Mouse (Mus musculus): ENCODE measurements around the gene Usp16. TPM values are rescaled to one million over a fixed set of nuclear protein-coding genes. Genes with fewer than 3 reads are reported as not detected.
"Not testable (repeated sequence)": the region's sequence is repeated elsewhere in the genome, so short reads cannot be mapped to it uniquely, and the experiment has no call there.

The Usp16 gene
- polyA plus RNA-seq, 1 experiment from 2014 or later, result 42.2 TPM

GRCm38 (mm10) chr16:87492191-87492792 lies 37.8 kb downstream of the Usp16 start:
- H3K27ac ChIP-seq; H3K4me3 ChIP-seq (replicated peaks); H3K9ac ChIP-seq; H3K27me3 ChIP-seq (replicated peaks); H3K4me1 ChIP-seq; ATAC-seq (ENCODE audit: insufficient read depth, low FRiP score, low read depth); H3K4me2 ChIP-seq; H3K9me3 ChIP-seq: not testable (repeated sequence)
- 96% methylated on average over 12 of the region's 12 CpGs for WGBS
- H3K36me3 ChIP-seq, result peaks cover 41% of the 10 kb centered on the region

DNA sequence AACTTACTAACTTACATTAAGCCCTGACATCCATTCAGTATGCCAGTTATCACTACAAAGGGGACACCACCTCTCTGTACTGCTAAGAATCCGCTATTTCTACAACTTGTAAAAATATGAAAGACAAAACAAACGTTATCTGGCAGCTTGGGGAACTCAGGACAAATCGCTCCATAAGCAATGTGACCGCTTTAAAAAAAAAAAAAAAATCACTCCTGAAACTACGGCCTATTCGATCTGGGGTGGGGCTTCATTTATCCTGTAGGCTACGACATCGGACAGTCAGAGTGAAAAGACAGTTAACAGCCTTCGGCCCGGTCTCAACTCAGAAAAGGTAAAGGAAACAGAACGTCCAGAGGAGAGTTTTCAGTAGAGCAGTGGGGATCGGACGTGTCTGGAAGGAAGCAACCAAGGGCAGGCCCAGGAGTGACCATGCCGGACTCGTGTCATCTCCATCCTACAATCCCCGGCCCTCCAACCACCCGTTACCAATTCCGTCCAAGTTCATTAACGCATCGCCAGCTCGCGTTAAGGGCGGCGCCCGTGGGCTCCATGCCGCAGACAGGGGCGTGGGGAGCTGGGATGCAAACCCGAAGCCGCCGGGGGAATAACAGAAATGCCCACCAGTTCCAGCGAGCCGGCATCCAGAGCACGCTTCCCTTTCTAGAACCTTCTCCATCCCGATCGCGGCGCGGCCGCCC lies 40.6 kb downstream of the Usp16 start:
- Histone ChIP-seq H3K36me3 (peaks cover 18% of the 10 kb centered on the region), H3K9me3 (no peaks in the 10 kb centered on the region), H3K4me2 (peak overlapping the region; percentile 70), H3K27me3 (replicated peaks) (no peaks in the 10 kb centered on the region), H3K27ac (peak overlapping the region; percentile 87), H3K4me3 (replicated peaks) (peak overlapping the region; percentile 91), H3K4me1 (peaks cover 10% of the 10 kb centered on the region), H3K9ac (peak overlapping the region; percentile 95)
- under 1% methylated on average over 39 of the region's 39 CpGs for whole genome bisulfite sequencing
- no peak for ATAC-seq (ENCODE audit: insufficient read depth, low FRiP score, low read depth)

DNA sequence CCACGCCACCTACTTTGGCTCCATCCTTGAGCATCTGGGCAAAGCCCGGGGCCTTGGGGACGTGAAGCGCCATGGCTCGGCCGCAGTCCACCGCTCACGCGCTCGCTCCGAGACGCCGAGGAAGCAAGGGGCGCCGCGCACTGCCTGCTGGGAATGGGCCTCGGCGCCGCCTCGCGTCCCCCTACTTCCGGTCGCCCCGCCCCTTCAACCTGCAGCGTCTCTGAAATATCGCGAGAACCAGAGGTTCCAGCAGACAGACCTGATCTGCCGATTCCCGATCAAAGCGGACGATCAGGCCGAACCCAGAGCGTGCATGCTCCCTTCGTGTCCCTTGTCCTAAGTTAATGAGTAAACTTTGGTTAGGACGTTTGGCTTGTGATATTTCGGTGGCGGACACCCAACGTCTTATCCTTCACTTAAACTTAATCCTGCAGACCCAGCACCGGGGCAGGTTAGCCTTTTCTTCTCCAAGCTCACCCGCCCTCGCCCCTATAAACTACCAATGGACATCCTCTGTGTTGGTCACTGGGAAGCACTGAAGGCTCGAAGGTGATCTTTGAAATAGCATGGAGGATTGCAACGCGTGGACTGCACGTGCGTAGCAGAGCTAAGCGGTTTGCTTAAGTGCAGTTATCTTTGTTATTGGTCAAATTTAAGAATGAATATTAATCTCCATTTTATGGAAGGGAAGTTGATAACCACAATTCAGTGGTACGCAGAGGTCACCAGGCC lies 41.4 kb downstream of the Usp16 start, which contains the start of gene Cct8:
Gene Cct8, minus strand, starts transcription at position 158 of the 732 bp plus-strand sequence.
- Histone ChIP-seq H3K9ac (peak within 1 kb of the TSS; percentile 95), H3K4me2 (peak within 1 kb of the TSS; percentile 70), H3K4me1 (peaks cover 10% of the 10 kb centered on the region), H3K4me3 (replicated peaks) (peak within 1 kb of the TSS; percentile 91), H3K27ac (peak within 1 kb of the TSS; percentile 87), H3K9me3 (no peaks in the 10 kb centered on the region), H3K27me3 (replicated peaks) (no peaks in the 10 kb centered on the region), H3K36me3 (peaks cover 11% of the 10 kb centered on the region)
- ATAC-seq (ENCODE audit: insufficient read depth, low FRiP score, low read depth), result peak; percentile 96
- WGBS, result under 1% methylated on average over 48 of the region's 48 CpGs

- Histone ChIP-seq H3K4me1 (peaks cover 10% of the 10 kb centered on the region), H3K36me3 (peaks cover 3% of the 10 kb centered on the region; the same call in 1 of the 2 replicates), H3K4me3 (replicated peaks) (peak overlapping the region; percentile 10), H3K27ac (no peak overlapping the region), H3K9me3 (no peaks in the 10 kb centered on the region), H3K4me2 (peak overlapping the region; percentile 68), H3K9ac (no peak overlapping the region), H3K27me3 (replicated peaks) (no peaks in the 10 kb centered on the region)
- WGBS, result 88% methylated on average over 2 of the region's 2 CpGs
- no peak for ATAC-seq (ENCODE audit: insufficient read depth, low FRiP score, low read depth)
These were observed 42.2 kb downstream of the Usp16 start for GRCm38 (mm10) chr16:87496728-87497127.

DNA sequence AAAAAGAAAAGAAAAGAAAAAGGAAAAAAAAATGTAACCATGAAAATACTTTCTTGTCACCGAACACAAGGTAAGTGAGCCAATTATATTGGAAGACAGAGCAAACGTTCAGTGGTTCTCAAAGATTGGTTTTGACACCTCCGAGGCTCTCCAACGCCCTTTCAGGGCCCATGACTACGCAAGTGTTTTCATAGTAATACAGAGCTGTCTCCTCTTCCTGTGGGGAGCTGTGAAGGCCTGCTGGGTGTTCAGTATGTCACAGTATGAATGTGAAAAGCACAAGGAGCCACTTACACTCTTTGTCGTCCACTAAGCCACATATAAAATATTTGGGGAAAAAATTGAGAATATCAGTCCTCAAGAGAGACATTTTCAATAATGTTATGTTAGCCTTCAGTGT lies 42.7 kb downstream of the Usp16 start:
- no peak overlapping the region for H3K9ac ChIP-seq
- H3K4me3 ChIP-seq (replicated peaks), result no peak overlapping the region
- no peak overlapping the region for H3K27ac ChIP-seq
- no peaks in the 10 kb centered on the region for H3K9me3 ChIP-seq
- no peak for ATAC-seq (ENCODE audit: insufficient read depth, low FRiP score, low read depth)
- H3K4me1 ChIP-seq, result peaks cover 10% of the 10 kb centered on the region
- 87% methylated on average over 6 of the region's 6 CpGs for WGBS
- H3K27me3 ChIP-seq (replicated peaks), result no peaks in the 10 kb centered on the region
- H3K4me2 ChIP-seq, result no peak overlapping the region
- H3K36me3 ChIP-seq, result no peaks in the 10 kb centered on the region

- H3K4me3 ChIP-seq (replicated peaks), result no peak overlapping the region
- H3K4me2 ChIP-seq, result no peak overlapping the region
- no peaks in the 10 kb centered on the region for H3K9me3 ChIP-seq
- H3K4me1 ChIP-seq, result peaks cover 3% of the 10 kb centered on the region
- H3K27me3 ChIP-seq (replicated peaks), result no peaks in the 10 kb centered on the region
- H3K27ac ChIP-seq, result no peak overlapping the region
- no peaks in the 10 kb centered on the region for H3K36me3 ChIP-seq
- 72% methylated on average over 6 of the region's 6 CpGs for WGBS
- no peak overlapping the region for H3K9ac ChIP-seq
- ATAC-seq (ENCODE audit: insufficient read depth, low FRiP score, low read depth), result no peak
These were observed 45.1 kb downstream of the Usp16 start for GRCm38 (mm10) chr16:87499556-87499955.

DNA sequence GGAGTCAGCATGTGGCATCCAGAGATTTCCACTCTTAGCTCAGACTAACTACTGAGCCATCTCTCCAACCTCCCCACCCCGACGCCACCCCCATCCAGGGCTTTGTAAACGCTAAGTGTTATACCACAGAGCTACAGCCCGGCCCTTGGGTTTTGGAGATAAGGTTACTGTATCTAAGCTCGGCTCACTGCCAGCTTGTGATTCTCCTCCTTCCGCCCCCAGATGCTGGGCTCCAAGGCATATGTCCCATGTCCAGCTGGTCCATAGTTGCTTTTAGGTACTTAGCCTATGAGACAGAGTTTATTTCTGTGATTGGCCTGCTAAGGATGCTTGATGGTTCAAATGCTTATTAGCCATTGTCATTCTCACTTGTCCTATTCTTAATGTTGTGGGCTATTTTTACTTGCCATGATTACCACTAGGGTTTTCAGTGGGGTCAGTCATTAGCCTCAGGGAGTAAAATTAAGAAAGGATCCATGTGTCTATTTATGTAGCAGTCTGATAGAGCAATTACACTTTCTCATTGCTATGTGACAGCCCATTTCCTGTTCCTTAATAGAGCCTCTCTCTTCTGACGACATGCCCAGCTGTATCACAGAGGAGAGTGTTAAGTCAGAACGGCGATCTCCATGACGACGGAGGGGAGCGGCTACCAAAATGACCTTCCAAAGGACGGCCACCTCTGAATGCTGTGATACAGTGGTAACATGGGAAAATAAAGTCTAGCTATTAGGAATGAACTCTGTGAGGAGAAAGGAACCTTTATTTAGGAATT lies 47.0 kb downstream of the Usp16 start:
- no peak overlapping the region for H3K9ac ChIP-seq
- no peaks in the 10 kb centered on the region; the same call in 1 of the 2 replicates for H3K4me1 ChIP-seq
- no peak overlapping the region for H3K27ac ChIP-seq
- ATAC-seq (ENCODE audit: insufficient read depth, low FRiP score, low read depth), result peak; percentile 51; the same call in 1 of the 2 replicates
- H3K4me2 ChIP-seq, result no peak overlapping the region
- no peak overlapping the region for H3K4me3 ChIP-seq (replicated peaks)
- no peaks in the 10 kb centered on the region for H3K9me3 ChIP-seq
- no peaks in the 10 kb centered on the region for H3K36me3 ChIP-seq
- WGBS, result 36% methylated on average over 13 of the region's 13 CpGs
- no peaks in the 10 kb centered on the region for H3K27me3 ChIP-seq (replicated peaks)

DNA sequence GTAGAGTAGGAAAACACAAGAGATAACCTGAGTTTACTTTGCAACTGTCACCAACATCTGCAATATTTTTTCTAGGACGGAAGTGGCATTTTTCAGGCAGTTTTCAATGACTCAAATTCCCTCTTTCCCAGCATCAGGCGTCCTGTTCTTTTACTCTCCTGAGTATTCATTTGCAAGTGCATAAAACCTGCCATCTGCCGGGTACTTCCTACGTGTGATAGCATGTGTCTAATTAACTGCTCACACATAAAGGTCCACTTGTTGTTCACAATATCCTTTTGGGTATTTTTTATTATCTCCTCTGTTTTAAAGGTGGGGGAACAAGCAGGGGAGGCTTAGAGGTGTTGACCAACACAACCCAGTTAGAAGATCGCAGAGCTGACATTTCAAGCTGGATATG lies 57.2 kb downstream of the Usp16 start:
- H3K27ac ChIP-seq, result no peak overlapping the region
- no peaks in the 10 kb centered on the region for H3K36me3 ChIP-seq
- H3K4me2 ChIP-seq, result no peak overlapping the region
- H3K27me3 ChIP-seq (replicated peaks), result no peaks in the 10 kb centered on the region
- H3K9ac ChIP-seq, result no peak overlapping the region
- H3K9me3 ChIP-seq, result no peaks in the 10 kb centered on the region
- no peak overlapping the region for H3K4me3 ChIP-seq (replicated peaks)
- 0 out of 2 replicates have a peak, but pooled peaks cover 3% of the 10 kb centered on the region for H3K4me1 ChIP-seq
- WGBS, result 78% methylated on average over 5 of the region's 5 CpGs
- ATAC-seq (ENCODE audit: insufficient read depth, low FRiP score, low read depth), result no peak

- H3K27me3 ChIP-seq (replicated peaks), result no peaks in the 10 kb centered on the region
- H3K4me2 ChIP-seq, result no peak overlapping the region
- 0 out of 2 replicates have a peak, but pooled peaks cover 3% of the 10 kb centered on the region for H3K4me1 ChIP-seq
- H3K4me3 ChIP-seq (replicated peaks), result no peak overlapping the region
- no peak overlapping the region for H3K9ac ChIP-seq
- no peaks in the 10 kb centered on the region for H3K9me3 ChIP-seq
- no peaks in the 10 kb centered on the region for H3K36me3 ChIP-seq
- WGBS, result 90% methylated on average over 14 of the region's 14 CpGs
- no peak for ATAC-seq (ENCODE audit: insufficient read depth, low FRiP score, low read depth)
- no peak overlapping the region for H3K27ac ChIP-seq
These were observed 57.8 kb downstream of the Usp16 start for GRCm38 (mm10) chr16:87512331-87512730.

GRCm38 (mm10) chr16:87524228-87524627 lies 69.7 kb downstream of the Usp16 start:
- no peaks in the 10 kb centered on the region for H3K36me3 ChIP-seq
- no peak overlapping the region for H3K9ac ChIP-seq
- no peaks in the 10 kb centered on the region for H3K27me3 ChIP-seq (replicated peaks)
- no peaks in the 10 kb centered on the region for H3K9me3 ChIP-seq
- no peak for ATAC-seq (ENCODE audit: insufficient read depth, low FRiP score, low read depth)
- WGBS, result 70% methylated on average over 5 of the region's 5 CpGs
- H3K4me1 ChIP-seq, result no peaks in the 10 kb centered on the region
- no peak overlapping the region for H3K4me2 ChIP-seq
- no peak overlapping the region for H3K4me3 ChIP-seq (replicated peaks)
- no peak overlapping the region for H3K27ac ChIP-seq

- Histone ChIP-seq H3K9ac (no peak overlapping the region), H3K9me3 (no peaks in the 10 kb centered on the region), H3K4me1 (no peaks in the 10 kb centered on the region), H3K4me2 (no peak overlapping the region), H3K27me3 (replicated peaks) (no peaks in the 10 kb centered on the region), H3K36me3 (no peaks in the 10 kb centered on the region), H3K4me3 (replicated peaks) (no peak overlapping the region), H3K27ac (no peak overlapping the region)
- ATAC-seq (ENCODE audit: insufficient read depth, low FRiP score, low read depth), result no peak
- 47% methylated on average over 8 of the region's 8 CpGs for WGBS
These were observed 73.2 kb downstream of the Usp16 start for GRCm38 (mm10) chr16:87527553-87528249.

All from stomach, embryonic 15.5 days (tissue).